Mouse (Mus musculus) hindbrain, postnatal 0 days (tissue): ENCODE measurements at regions not wholly inside any gene's neighbourhood (a gene's known extent, or its start where the extent isn't known, plus 50 kb on each side); places are given as distances from the start of the nearest gene placed in this dataset.

Experiments
- ATAC-seq: fragments of 200-750 bp; cut with Nextera tagmentation; 2 replicates; pipeline ENCODE4 v1.8.0; 2017; ENCODE audit warnings: mild to moderate bottlenecking, moderate TSS enrichment, moderate library complexity
- DNase-seq: peaks from one replicate; pipeline ENCODE4 v3.0.0-alpha.2; 2015; ENCODE audit warnings: low spot score
- H3K27ac ChIP-seq: fragments of 300-500 bp; sonication (generic); 2 replicates; pipeline ENCODE4 v1.5.1; 2014; ENCODE audit warnings: mild to moderate bottlenecking
- H3K27me3 ChIP-seq: fragments of 300-500 bp; sonication (generic); 2 replicates; pipeline ENCODE4 v1.6.1; 2014; ENCODE audit warnings: low read length, mixed read lengths; ENCODE audit not compliant: insufficient read depth
- H3K36me3 ChIP-seq: fragments of 300-500 bp; sonication (generic); 2 replicates; pipeline ENCODE4 v1.6.1; 2014; ENCODE audit warnings: low read length, mixed read lengths; ENCODE audit not compliant: insufficient read depth
- H3K4me1 ChIP-seq: fragments of 300-500 bp; sonication (generic); 2 replicates; pipeline ENCODE4 v1.6.1; 2014; ENCODE audit warnings: antibody characterized with exemption, low read length, mixed read lengths; ENCODE audit not compliant: insufficient read depth
- H3K4me2 ChIP-seq: fragments of 300-500 bp; sonication (generic); 2 replicates; pipeline ENCODE4 v1.6.1; 2014; ENCODE audit warnings: low read depth, mild to moderate bottlenecking, low read length, moderate library complexity, mixed read lengths
- H3K4me3 ChIP-seq: fragments of 300-500 bp; sonication (generic); 2 replicates; pipeline ENCODE4 v1.5.1; 2014; ENCODE audit warnings: low read length
- H3K9ac ChIP-seq: fragments of 300-500 bp; sonication (generic); replicated peaks from 2 replicates; pipeline ENCODE4 v1.6.1; 2014; ENCODE audit warnings: mild to moderate bottlenecking, low read length, moderate library complexity, mixed read lengths
- H3K9me3 ChIP-seq: fragments of 300-500 bp; sonication (generic); 2 replicates; pipeline ENCODE4 v1.6.1; 2016; ENCODE audit warnings: low read length, mixed read lengths
- CTCF ChIP-seq: IDR thresholded peaks from 2 replicates; pipeline ENCODE4 v1.5.1; 2016; ENCODE audit warnings: antibody characterized with exemption, control low read depth, low read depth
- WGBS: fragments of 180-500 bp; shearing (Covaris S2); extraction: QIAGEN DNeasy Blood & Tissue Kit; methylation state at CpG from one replicate; pipeline ENCODE4 v1.1.7; 2014; 5-methylcytosine and 5-hydroxymethylcytosine counted together

GRCm38 (mm10) chr16:27878499-27878898 lies 489.8 kb downstream of the Ccdc50 start:
- no peaks in the 10 kb centered on the region for H3K9me3 ChIP-seq
- 40% methylated on average over 2 of the region's 2 CpGs for WGBS
- no peaks in the 10 kb centered on the region for H3K27me3 ChIP-seq
- H3K27ac ChIP-seq, result no peak overlapping the region
- H3K9ac ChIP-seq, result no peak overlapping the region
- ATAC-seq (no peak), DNase-seq (no peak)
- H3K4me2 ChIP-seq, result no peak overlapping the region
- no peak for TF ChIP-seq CTCF
- H3K36me3 ChIP-seq, result no peaks in the 10 kb centered on the region
- no peaks in the 10 kb centered on the region for H3K4me1 ChIP-seq
- no peak overlapping the region for H3K4me3 ChIP-seq

- H3K36me3 ChIP-seq, result no peaks in the 10 kb centered on the region
- no peak overlapping the region for H3K9ac ChIP-seq
- H3K4me1 ChIP-seq, result no peaks in the 10 kb centered on the region
- H3K4me2 ChIP-seq, result no peak overlapping the region
- H3K27ac ChIP-seq, result no peak overlapping the region
- 42% methylated on average over 3 of the region's 3 CpGs for WGBS
- no peaks in the 10 kb centered on the region for H3K27me3 ChIP-seq
- no peak overlapping the region for H3K4me3 ChIP-seq
- no peaks in the 10 kb centered on the region for H3K9me3 ChIP-seq
- no peak for TF ChIP-seq CTCF
- ATAC-seq (no peak), DNase-seq (no peak)
These were observed 490.3 kb downstream of the Ccdc50 start for GRCm38 (mm10) chr16:27878950-27879349.

- Histone ChIP-seq H3K36me3 (no peaks in the 10 kb centered on the region), H3K4me1 (no peaks in the 10 kb centered on the region), H3K9me3 (no peaks in the 10 kb centered on the region), H3K27me3 (no peaks in the 10 kb centered on the region), H3K4me3 (no peak overlapping the region), H3K4me2 (no peak overlapping the region), H3K27ac (no peak overlapping the region), H3K9ac (no peak overlapping the region)
- DNase-seq (peak; percentile 44), ATAC-seq (peak; percentile 64; the same call in 1 of the 2 replicates)
- no peak for TF ChIP-seq CTCF
- 21% methylated on average over 2 of the region's 2 CpGs for WGBS
These were observed 495.7 kb downstream of the Ccdc50 start for GRCm38 (mm10) chr16:27884363-27884762.

- no peak for DNase-seq
These were observed 517.4 kb downstream of the Ccdc50 start for GRCm38 (mm10) chr16:27906036-27906435.

GRCm38 (mm10) chr16:27915422-27915821 lies 526.8 kb downstream of the Ccdc50 start:
- H3K9ac ChIP-seq, result no peak overlapping the region
- WGBS, result 82% methylated on average over 1 of the region's 1 CpGs
- H3K4me2 ChIP-seq, result no peak overlapping the region
- no peak for DNase-seq
- H3K27ac ChIP-seq, result no peak overlapping the region
- no peak for TF ChIP-seq CTCF
- H3K9me3 ChIP-seq, result no peaks in the 10 kb centered on the region
- no peaks in the 10 kb centered on the region for H3K4me1 ChIP-seq
- H3K36me3 ChIP-seq, result no peaks in the 10 kb centered on the region
- no peaks in the 10 kb centered on the region for H3K27me3 ChIP-seq
- no peak overlapping the region for H3K4me3 ChIP-seq
- ATAC-seq, result no peak

More at GRCm38 (mm10) chr16:27906036-27906435, 517.4 kb downstream of the Ccdc50 start:
- H3K4me3 ChIP-seq, result no peak overlapping the region
- no peak for TF ChIP-seq CTCF
- no peaks in the 10 kb centered on the region for H3K36me3 ChIP-seq
- no peak for ATAC-seq
- WGBS, result 0% methylated on average over 2 of the region's 2 CpGs
- no peaks in the 10 kb centered on the region for H3K9me3 ChIP-seq
- no peak overlapping the region for H3K9ac ChIP-seq
- H3K4me2 ChIP-seq, result no peak overlapping the region
- H3K27ac ChIP-seq, result no peak overlapping the region
- H3K4me1 ChIP-seq, result no peaks in the 10 kb centered on the region
- no peaks in the 10 kb centered on the region for H3K27me3 ChIP-seq

- H3K27me3 ChIP-seq, result no peaks in the 10 kb centered on the region
- H3K9ac ChIP-seq, result no peak overlapping the region
- 64% methylated on average over 7 of the region's 7 CpGs for WGBS
- no peak for TF ChIP-seq CTCF
- H3K9me3 ChIP-seq, result no peaks in the 10 kb centered on the region
- H3K4me2 ChIP-seq, result no peak overlapping the region
- ATAC-seq, result no peak
- H3K4me3 ChIP-seq, result no peak overlapping the region
- H3K27ac ChIP-seq, result no peak overlapping the region
- DNase-seq, result no peak
- H3K4me1 ChIP-seq, result no peaks in the 10 kb centered on the region
- H3K36me3 ChIP-seq, result no peaks in the 10 kb centered on the region
These were observed 537.1 kb downstream of the Ccdc50 start for GRCm38 (mm10) chr16:27925528-27926360.

GRCm38 (mm10) chr16:27926361-27926651 lies 537.6 kb downstream of the Ccdc50 start:
- DNase-seq (no peak), ATAC-seq (no peak)
- no peak for TF ChIP-seq CTCF
- Histone ChIP-seq H3K27me3 (no peaks in the 10 kb centered on the region), H3K36me3 (no peaks in the 10 kb centered on the region), H3K9ac (no peak overlapping the region), H3K4me2 (no peak overlapping the region), H3K4me1 (no peaks in the 10 kb centered on the region), H3K27ac (no peak overlapping the region), H3K9me3 (no peaks in the 10 kb centered on the region), H3K4me3 (no peak overlapping the region)
- 33% methylated on average over 1 of the region's 1 CpGs for WGBS
